ENCODE assay signal across 33 mouse cellular contexts in genomic region chr17:26816810-26817209, GRCm38 (mm10). TPM values are rescaled to one million over a fixed set of nuclear protein-coding genes. Genes with fewer than 3 reads are reported as not detected.
DNase-seq lines count a peak whose midpoint lies in the region; ATAC-seq and TF ChIP-seq lines count a peak whose summit lies in the region.
"Had no signal": no experiment of that assay in that cellular context is flagged by ENCODE, and none has a peak within 500 bp of the region (broad histone marks: within the 10 kb centered on the region; RNA-seq: fewer than 3 reads in every experiment).

No protein-coding gene starts in this region.

- H3K9ac ChIP-seq in CH12.LX (ENCODE audit: insufficient read depth, low read depth): no peak overlapping the region
- H3K9ac ChIP-seq: embryonic facial prominence, embryonic 13.5 days; forebrain, embryonic 12.5 days; forebrain, embryonic 15.5 days; heart, embryonic 12.5 days; heart, embryonic 15.5 days; hindbrain, embryonic 14.5 days had no signal

- H3K27ac ChIP-seq in CH12.LX (ENCODE audit: insufficient read depth, low read depth): no peak overlapping the region
- H3K27ac ChIP-seq: embryonic facial prominence, embryonic 10.5 days; embryonic facial prominence, embryonic 13.5 days; forebrain, embryonic 12.5 days; forebrain, embryonic 15.5 days; gastrocnemius, adult 2 months; heart, embryonic 15.5 days; hindbrain, embryonic 14.5 days; hindbrain, postnatal 0 days had no signal

- no peak overlapping the region for H3K4me3 ChIP-seq in CH12.LX (replicated peaks in 1 of 3; ENCODE audit: low read depth in 2 of 3, low read length in 2 of 3, poor library complexity in 1 of 3)
- H3K4me3 ChIP-seq: embryonic facial prominence, embryonic 10.5 days; embryonic facial prominence, embryonic 13.5 days; erythroblast, embryonic 14.5 days; forebrain, embryonic 12.5 days; forebrain, embryonic 15.5 days; gastrocnemius, adult 2 months; heart, embryonic 12.5 days; heart, embryonic 15.5 days had no signal

- H3K9me3 ChIP-seq in CH12.LX (replicated peaks; ENCODE audit: low read length): peaks cover 3% of the 10 kb centered on the region
- H3K9me3 ChIP-seq: embryonic facial prominence, embryonic 10.5 days; embryonic facial prominence, embryonic 13.5 days; forebrain, embryonic 12.5 days; forebrain, embryonic 15.5 days; heart, embryonic 12.5 days; heart, embryonic 15.5 days had no signal

- H3K4me1 ChIP-seq in CH12.LX (ENCODE audit: control insufficient read depth in 1 of 2, insufficient read depth in 2 of 2): peaks cover 6 to 10% of the 10 kb centered on the region in 2 experiments; a peak in 3 of 4 replicates
- H3K4me1 ChIP-seq: embryonic facial prominence, embryonic 10.5 days; embryonic facial prominence, embryonic 13.5 days; forebrain, embryonic 12.5 days; forebrain, embryonic 15.5 days had no signal

- TF ChIP-seq CTCF in CH12.LX (conservative IDR thresholded peaks at IDR 0.05 in 1 of 2, IDR thresholded peaks at IDR 0.05 in 1 of 2; ENCODE audit: low read depth in 2 of 2, low read length in 2 of 2): no peak

- no peak overlapping the region for H3K4me2 ChIP-seq in CH12.LX (ENCODE audit: insufficient read depth, low read depth, poor library complexity, severe bottlenecking)
- H3K4me2 ChIP-seq: embryonic facial prominence, embryonic 13.5 days; forebrain, embryonic 12.5 days; forebrain, embryonic 15.5 days; heart, embryonic 12.5 days; heart, embryonic 15.5 days; hindbrain, embryonic 14.5 days had no signal

- DNase-seq in testis, postnatal 10 days (ENCODE audit: low spot score): peak; percentile 26
- DNase-seq in testis, postnatal 14 days (ENCODE audit: low spot score): no peak
- peak; percentile 44 for DNase-seq in CH12.LX (ENCODE audit: extremely low read depth)
- DNase-seq in adrenal gland, postnatal 14 days: no peak
- no peak for DNase-seq in frontal cortex, adult 2 months (ENCODE audit: extremely low spot score in 1 of 2, low spot score in 1 of 2)
- DNase-seq in layer of hippocampus, postnatal 25 days (ENCODE audit: extremely low spot score in 1 of 2, low spot score in 1 of 2): no peak
- DNase-seq: adrenal gland, adult 8-10 months; adrenal gland, postnatal 36 days; cerebellum, adult 18-20 months; cerebellum, adult 9-11 months; cerebellum, postnatal 25 days; embryo, embryonic 11 days; gastrocnemius, adult 2 months; gastrocnemius, postnatal 14 days; heart, postnatal 10 days; heart, postnatal 4 days; kidney, adult 18-20 months had no signal

- no peaks in the 10 kb centered on the region for H3K79me2 ChIP-seq in CH12.LX (replicated peaks; ENCODE audit: control insufficient read depth, extremely low read depth, insufficient read depth, poor library complexity, severe bottlenecking)

- no peak for TF ChIP-seq EP300 in CH12.LX (IDR thresholded peaks at IDR 0.05; ENCODE audit: low read length)

- H3K27me3 ChIP-seq in CH12.LX (replicated peaks): no peaks in the 10 kb centered on the region
- H3K27me3 ChIP-seq: forebrain, embryonic 12.5 days; heart, embryonic 12.5 days; heart, embryonic 15.5 days had no signal

- TF ChIP-seq POLR2A in CH12.LX (IDR thresholded peaks at IDR 0.05; ENCODE audit: low read depth, low read length): no peak

- in situ Hi-C loops in CH12.LX (cut with MboI; ENCODE audit: low pct_ligation_motif_present, low pct_unique_long_range_greater_than_20kb, low sequenced_read_pairs): loop anchor here (5.0 kb wide), 1 partner anchor 45 kb away; no protein-coding TSS in a partner anchor

- TF ChIP-seq RAD21 in CH12.LX (IDR thresholded peaks at IDR 0.05; ENCODE audit: low read depth, low read length): no peak

- dilution Hi-C loops in CH12.LX (cut with MboI; ENCODE audit: extremely low pct_ligation_motif_present, extremely low pct_unique_long_range_greater_than_20kb, low sequenced_read_pairs): no loop called here

- no peaks in the 10 kb centered on the region for H3K36me3 ChIP-seq in CH12.LX (replicated peaks in 1 of 2; ENCODE audit: control insufficient read depth in 1 of 2, insufficient read depth in 1 of 2, low read length in 1 of 2)
- H3K36me3 ChIP-seq: embryonic facial prominence, embryonic 10.5 days; embryonic facial prominence, embryonic 13.5 days; forebrain, embryonic 12.5 days; forebrain, embryonic 15.5 days; heart, embryonic 12.5 days; heart, embryonic 15.5 days had no signal

- ATAC-seq in granulocyte monocyte progenitor cell, adult 5-6 weeks (replicated peaks; ENCODE audit: poor library complexity, severe bottlenecking): peak; percentile 44
- ATAC-seq: activated CD4-positive, CD25-positive, alpha-beta regulatory T cell, adult 4 months; forebrain, embryonic 15.5 days; hindbrain, postnatal 0 days; inflammation-experienced regulatory T-cells, adult 6 months; intestine, embryonic 16.5 days had no signal

TF ChIP-seq in CH12.LX, 34 proteins besides CTCF, POLR2A, EP300 and RAD21:
- TF ChIP-seq UBTF (IDR thresholded peaks at IDR 0.05; ENCODE audit: low read depth, low read length) (no peak), CHD2 (IDR thresholded peaks at IDR 0.05; ENCODE audit: low read length) (no peak), GABPA (IDR thresholded peaks at IDR 0.05; ENCODE audit: insufficient replicate concordance, low read depth, low read length) (no peak), ZKSCAN1 (IDR thresholded peaks at IDR 0.05; ENCODE audit: borderline replicate concordance, low read depth, low read length) (no peak), TCF12 (IDR thresholded peaks at IDR 0.05; ENCODE audit: low read depth, low read length) (no peak), MEF2A (IDR thresholded peaks at IDR 0.05; ENCODE audit: borderline replicate concordance, low read depth, low read length) (no peak), JUN (IDR thresholded peaks at IDR 0.05; ENCODE audit: insufficient read depth, low read depth, low read length) (no peak), ZMIZ1 (IDR thresholded peaks at IDR 0.05; ENCODE audit: low read depth, low read length) (no peak), SIN3A (IDR thresholded peaks at IDR 0.05; ENCODE audit: low read length) (no peak), PAX5 (IDR thresholded peaks at IDR 0.05; ENCODE audit: low read length) (no peak), RCOR1 (conservative IDR thresholded peaks at IDR 0.05; ENCODE audit: low read depth, low read length) (no peak), NELFE (IDR thresholded peaks at IDR 0.05; ENCODE audit: low read depth, low read length) (no peak), KAT2A (IDR thresholded peaks at IDR 0.05; ENCODE audit: insufficient replicate concordance, low read length) (no peak), MXI1 (IDR thresholded peaks at IDR 0.05; ENCODE audit: low read depth, low read length) (no peak), MAZ (IDR thresholded peaks at IDR 0.05; ENCODE audit: low read depth, low read length) (no peak), IRF4 (IDR thresholded peaks at IDR 0.05; ENCODE audit: low read depth, low read length) (no peak), HCFC1 (IDR thresholded peaks at IDR 0.05; ENCODE audit: low read depth, low read length) (no peak), MAFK (IDR thresholded peaks at IDR 0.05; ENCODE audit: insufficient replicate concordance, low read length) (no peak), POLR2AphosphoS2 (IDR thresholded peaks at IDR 0.05; ENCODE audit: low read depth, low read length) (no peak), USF2 (conservative IDR thresholded peaks at IDR 0.05; ENCODE audit: low read depth, low read length) (no peak)

RNA-seq across cellular contexts. Expression of gene Nkx2-5, which starts 28.0 kb away (rescaled TPM):
- total RNA-seq in CH12.LX (2012; rRNA removed): not detected in 2 replicates
- not detected in 2 replicates for total RNA-seq in CH12.LX (2014; rRNA removed)
- not detected in 2 replicates for polyA plus RNA-seq in CH12.LX (2012; ENCODE audit: insufficient read length, low read depth)
- total RNA-seq in granulocyte monocyte progenitor cell, adult 5-6 weeks (2014; fragmentation: Nextera tagmentation): not detected in 2 replicates
- total RNA-seq in granulocyte monocyte progenitor cell, adult 5-6 weeks (2017): not detected in 2 replicates
- not detected in 2 replicates for total RNA-seq in adrenal gland, postnatal 14 days (2021)
- polyA plus RNA-seq in frontal cortex, adult 2 months (2012; rRNA removed): not detected in 2 replicates
- total RNA-seq in layer of hippocampus, postnatal 25 days (2021): not detected
- total RNA-seq: adrenal gland, adult 8-10 months; adrenal gland, postnatal 36 days; gastrocnemius, adult 2 months; gastrocnemius, postnatal 14 days; gastrocnemius, postnatal 4 days; hindbrain, postnatal 0 days had no signal
- polyA plus RNA-seq: activated CD4-positive, CD25-positive, alpha-beta regulatory T cell, adult 4 months; cortical plate, adult 2 months; erythroblast, embryonic 14.5 days; forebrain, embryonic 12.5 days; forebrain, embryonic 15.5 days; hindbrain, embryonic 11.5 days; hindbrain, embryonic 14.5 days; hindbrain, postnatal 0 days; inflammation-experienced regulatory T-cells, adult 6 months had no signal

RNA-seq across cellular contexts. Expression of gene Bnip1, which starts 35.9 kb away (rescaled TPM):
- total RNA-seq in CH12.LX (2012; rRNA removed) (47.1 and 54.6 TPM in 2 replicates), CH12.LX (2014; rRNA removed) (59.6 and 63.9 TPM in 2 replicates)
- 44.1 and 50.9 TPM in 2 replicates for polyA plus RNA-seq in CH12.LX (2012; ENCODE audit: insufficient read length, low read depth)
- total RNA-seq in granulocyte monocyte progenitor cell, adult 5-6 weeks (2014; fragmentation: Nextera tagmentation): 23.5 and 51.0 TPM in 2 replicates
- total RNA-seq in granulocyte monocyte progenitor cell, adult 5-6 weeks (2017): 39.2 and 46.8 TPM in 2 replicates
- total RNA-seq in adrenal gland, postnatal 14 days (2021): 21.6 and 28.6 TPM in 2 replicates
- polyA plus RNA-seq in frontal cortex, adult 2 months (2012; rRNA removed): 43.1 and 47.8 TPM in 2 replicates
- total RNA-seq in layer of hippocampus, postnatal 25 days (2021): 10 to 100 TPM; 28.7 to 29.7 TPM

Comparison
In these comparisons a context has a peak if more than half of its experiments do, and no peak if none do; other contexts are left out.
1. DNase-seq: peak in testis, postnatal 10 days (single experiment) and CH12.LX (single experiment); none in testis, postnatal 14 days (single experiment), adrenal gland, postnatal 14 days (single experiment), frontal cortex, adult 2 months (0 of 2) and layer of hippocampus, postnatal 25 days (0 of 2).